Mouse (Mus musculus): ENCODE measurements around the gene Tmem128.

Gene Tmem128

DNA sequence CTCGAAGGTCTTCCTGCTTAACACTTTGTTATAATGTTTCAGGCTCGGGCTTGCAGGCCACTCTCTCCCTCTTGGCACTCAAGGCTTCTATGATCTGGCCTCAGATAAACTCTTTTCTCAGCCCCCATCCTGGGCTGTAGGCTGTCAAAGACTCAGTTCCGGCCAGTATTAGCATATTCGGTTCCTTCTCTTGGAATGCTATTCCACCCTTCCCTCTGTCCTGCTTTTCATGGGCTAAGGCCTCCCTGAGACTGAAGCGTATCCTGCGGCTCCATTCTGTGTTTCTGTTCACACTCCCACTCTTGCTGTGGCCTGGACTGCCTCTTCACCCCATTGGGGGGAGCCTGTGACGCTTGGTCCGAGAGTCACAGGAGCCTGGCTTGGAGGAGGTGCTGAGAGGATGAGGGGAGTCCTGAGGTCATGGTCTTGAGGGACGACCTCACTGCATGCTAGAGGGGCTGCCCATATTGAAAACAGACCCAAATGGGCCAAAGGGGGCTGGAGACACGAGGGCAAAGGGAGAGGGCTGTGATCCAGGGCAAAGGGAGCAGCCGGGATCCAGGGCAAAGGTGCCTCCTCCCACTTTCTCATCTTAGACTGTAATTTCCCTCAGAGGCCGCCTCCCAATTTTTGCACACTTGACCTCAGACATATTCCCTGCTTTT, 18.1 kb downstream of the Tmem128 start:
- no peak for DNase-seq

DNA sequence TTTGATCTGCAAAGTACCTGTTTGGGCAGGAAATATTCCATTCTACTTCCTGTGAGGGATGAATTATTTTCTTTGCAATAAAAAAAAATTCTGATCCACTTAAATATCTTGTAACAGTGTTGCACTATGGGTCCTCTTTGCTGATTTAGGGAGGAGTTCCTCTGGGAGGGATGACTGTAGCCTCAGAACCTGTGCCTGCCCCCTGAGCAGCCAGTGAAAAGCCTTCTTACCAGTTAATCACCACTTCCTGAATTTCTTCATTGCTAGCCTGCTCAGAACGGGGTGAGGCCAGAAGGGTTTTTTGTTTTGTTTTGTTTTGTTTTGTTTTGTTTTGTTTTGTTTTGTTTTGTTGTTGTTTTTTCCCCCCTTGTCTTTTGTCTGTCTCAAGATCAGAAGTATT, 20.1 kb downstream of the Tmem128 start:
- no peak for DNase-seq

GRCm38 (mm10) chr5:38285724-38286123, 25.7 kb downstream of the Tmem128 start:
- no peak for DNase-seq

GRCm38 (mm10) chr5:38288476-38288875, 28.5 kb downstream of the Tmem128 start:
- DNase-seq, result no peak

DNA sequence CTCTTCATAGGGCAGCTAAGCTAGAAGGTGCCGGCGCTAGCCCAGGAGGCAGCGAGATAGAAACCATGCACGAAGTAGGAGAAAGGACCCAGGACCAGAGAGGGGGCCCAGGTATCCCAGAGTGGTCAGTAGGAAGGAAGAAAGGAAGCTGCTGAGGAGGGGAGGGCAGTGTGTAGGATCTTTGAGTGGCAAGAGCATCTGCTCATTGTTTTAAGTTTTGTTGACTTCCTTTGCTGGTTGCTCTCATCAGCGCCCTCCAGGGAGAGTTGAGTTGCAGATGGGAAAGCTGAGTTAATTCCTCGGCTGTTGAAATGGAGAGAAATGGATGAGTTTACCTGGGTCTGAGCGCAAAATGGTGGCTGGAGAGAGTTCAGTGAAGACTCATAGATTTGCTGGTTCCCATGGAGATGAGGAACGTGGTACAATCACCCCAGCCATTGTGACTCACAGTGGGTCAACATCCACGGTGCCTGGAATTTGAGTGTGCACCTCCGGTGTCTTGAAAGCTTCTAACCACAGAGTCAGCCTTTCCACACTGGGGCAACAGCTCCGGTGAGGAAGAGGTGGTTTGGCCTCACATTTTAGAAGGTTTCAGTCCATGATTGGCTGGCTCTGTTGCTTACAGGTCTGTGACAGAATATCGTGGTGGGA, 41.9 kb downstream of the Tmem128 start:
- DNase-seq, result no peak

DNA sequence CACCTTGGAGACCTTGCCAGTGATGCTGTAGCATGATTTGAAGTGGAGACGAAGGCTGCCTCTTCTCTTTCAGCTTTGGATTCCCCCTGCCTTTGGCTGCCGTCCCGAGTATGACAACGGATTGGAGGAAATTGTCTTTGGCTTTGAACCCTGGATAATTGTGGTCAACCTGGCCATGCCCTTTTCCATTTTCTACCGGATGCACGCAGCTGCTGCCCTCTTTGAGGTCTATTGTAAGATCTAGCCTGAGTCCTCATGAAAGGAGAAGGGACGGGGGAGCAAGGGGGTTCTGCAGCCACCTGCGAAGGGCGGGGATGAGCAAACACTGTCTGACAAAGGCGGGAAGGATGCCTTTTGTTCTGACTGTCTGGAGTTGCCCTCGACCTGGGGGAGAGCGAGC, 42.7 kb downstream of the Tmem128 start:
- no peak for DNase-seq

- DNase-seq, result no peak
Measured at GRCm38 (mm10) chr5:38305241-38305640, 45.3 kb downstream of the Tmem128 start.

DNA sequence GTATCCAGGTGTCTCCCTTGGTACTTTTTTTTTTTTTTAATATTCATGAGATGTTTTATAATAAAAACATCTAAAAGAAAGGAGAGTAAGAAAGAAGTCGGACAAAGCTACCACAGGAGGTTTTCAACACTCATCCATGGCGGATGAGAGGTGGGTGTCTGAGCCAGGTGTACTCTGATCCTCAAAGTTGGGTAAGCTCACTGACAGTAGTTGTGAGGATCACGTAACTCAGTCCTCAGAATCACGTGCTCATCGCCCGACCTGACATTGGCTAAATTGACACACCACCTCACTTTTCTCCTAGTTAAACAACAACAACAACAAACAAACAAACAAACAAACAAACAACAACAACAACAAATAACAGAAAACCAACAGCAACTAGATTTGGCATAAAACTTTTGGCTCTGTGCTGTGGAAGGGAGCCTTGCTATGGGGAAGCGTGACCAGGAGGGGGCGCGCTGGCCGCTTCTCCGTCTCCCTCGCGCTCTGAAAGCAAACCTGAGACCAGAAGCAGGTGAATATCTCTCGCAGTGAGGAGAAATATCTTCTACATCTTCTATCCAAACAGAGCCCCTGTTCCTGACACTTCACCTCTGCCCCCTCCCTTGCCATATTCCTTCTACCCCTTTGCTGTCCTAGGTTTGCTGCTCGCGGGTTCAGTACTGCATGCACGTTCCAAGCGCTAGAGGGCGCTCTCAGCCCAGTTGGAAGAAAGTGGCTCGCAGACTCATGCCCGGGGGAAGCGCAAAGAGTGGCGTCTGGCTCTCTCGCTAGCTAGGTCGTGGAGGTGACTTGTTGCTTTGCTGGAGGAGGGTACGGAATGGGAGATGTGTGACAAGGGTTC, 47.5 kb downstream of the Tmem128 start:
- DNase-seq, result peak; percentile 68 to 85

DNA sequence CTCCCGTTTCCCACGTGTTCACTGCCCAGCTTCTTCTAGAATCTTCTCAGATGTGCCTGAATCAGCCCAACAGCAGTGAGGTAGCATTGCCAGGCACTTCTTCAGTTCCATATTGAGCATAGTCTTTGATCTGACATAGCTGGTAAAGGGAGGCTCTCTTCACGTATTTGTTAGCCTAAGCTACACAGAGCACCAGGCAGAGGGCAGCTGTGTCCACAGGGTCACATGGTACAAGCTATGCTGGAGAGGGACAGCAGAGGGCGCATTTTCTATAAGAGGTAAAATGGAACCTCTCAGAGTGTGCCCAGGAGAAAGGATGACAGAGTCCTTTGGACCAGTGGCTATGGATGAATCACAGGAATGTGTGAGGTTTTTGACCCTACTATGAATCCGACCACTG, 48.9 kb downstream of the Tmem128 start:
- peak; percentile 27 to 62 for DNase-seq

DNA sequence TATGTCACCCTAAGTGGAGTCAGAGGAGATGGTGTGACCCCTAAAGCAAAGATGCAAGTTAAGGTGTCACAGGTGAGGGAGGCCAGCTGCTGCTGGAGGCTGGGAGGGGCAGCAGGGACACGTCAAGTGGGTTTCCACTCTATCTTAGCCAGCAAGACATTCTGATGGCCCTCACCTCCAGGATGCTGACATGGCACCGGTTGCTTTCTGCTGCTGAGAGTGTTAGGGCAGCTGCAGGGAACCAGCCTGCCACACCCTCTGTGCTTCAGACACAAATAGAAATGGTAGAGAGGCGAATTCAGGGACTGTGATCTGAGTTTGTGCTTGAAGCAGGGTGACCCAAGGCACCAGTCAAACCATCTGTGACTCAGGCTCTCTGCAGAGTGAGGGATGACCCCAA, 49.8 kb downstream of the Tmem128 start:
- no peak for DNase-seq
